Mouse (Mus musculus) myocyte (in vitro differentiated cells): Measurements from ENCODE around the gene Rph3al. TPM values are rescaled to one million over a fixed set of nuclear protein-coding genes. Genes with fewer than 3 reads are reported as not detected.
A peak's percentile ranks its signal among the peaks of the same experiment; 100 is the strongest.

Experiments
- H3K27me3 ChIP-seq: one replicate; pipeline ENCODE4 v1.6.1; 2011; ENCODE audit not compliant: control insufficient read depth, insufficient read depth, insufficient read length
- H3K36me3 ChIP-seq: one replicate; pipeline ENCODE4 v1.6.1; 2011; ENCODE audit not compliant: control insufficient read depth, insufficient read depth
- H3K4me2 ChIP-seq: one replicate; pipeline ENCODE4 v1.6.1; 2011; ENCODE audit warnings: low read depth, control low read depth
- H3K4me3 ChIP-seq: one replicate; pipeline ENCODE4 v1.5.1; 2011; ENCODE audit warnings: mild to moderate bottlenecking, control low read depth, moderate library complexity
- H3K79me2 ChIP-seq: one replicate; pipeline ENCODE4 v1.6.1; 2011; ENCODE audit not compliant: control insufficient read depth, insufficient read depth
- H3ac ChIP-seq: one replicate; pipeline ENCODE4 v1.6.1; 2011; ENCODE audit not compliant: control insufficient read depth, insufficient read length
- CEBPB ChIP-seq: IDR thresholded peaks from 2 replicates; pipeline ENCODE4 v1.6.1; 2011; ENCODE audit warnings: mild to moderate bottlenecking, moderate library complexity; ENCODE audit not compliant: poor library complexity, insufficient read depth, severe bottlenecking
- E2F4 ChIP-seq: IDR thresholded peaks from one replicate; pipeline ENCODE4 v1.6.1; 2011; ENCODE audit warnings: mild to moderate bottlenecking, control low read depth, moderate library complexity; ENCODE audit not compliant: insufficient read depth
- MAX ChIP-seq: IDR thresholded peaks from one replicate; pipeline ENCODE4 v1.6.1; 2011; ENCODE audit warnings: low read depth, mild to moderate bottlenecking, control low read depth
- MYOD1 ChIP-seq, 3 experiments: IDR thresholded peaks; one replicate each; pipeline ENCODE4 v1.6.1; 2011; ENCODE audit warnings: control low read depth in 2 of 3, low read depth in 2 of 3, mild to moderate bottlenecking in 2 of 3, moderate library complexity in 1 of 3; ENCODE audit not compliant: insufficient read length in 2 of 3, control insufficient read depth in 1 of 3
- MYOG ChIP-seq, 3 experiments: IDR thresholded peaks; one replicate each; pipeline ENCODE4 v1.6.1; 2011; ENCODE audit warnings: control low read depth in 2 of 3, low read depth in 2 of 3, mild to moderate bottlenecking in 2 of 3; ENCODE audit not compliant: insufficient read length in 2 of 3, control insufficient read depth in 1 of 3, insufficient read depth in 1 of 3
- POLR2A ChIP-seq: IDR thresholded peaks from one replicate; pipeline ENCODE4 v1.6.1; 2011; ENCODE audit warnings: low read depth, mild to moderate bottlenecking, control low read depth, moderate library complexity; ENCODE audit not compliant: insufficient read length
- POLR2AphosphoS2 ChIP-seq: IDR thresholded peaks from one replicate; pipeline ENCODE4 v1.6.1; 2011; ENCODE audit warnings: low read depth, control low read depth; ENCODE audit not compliant: insufficient read length
- REST ChIP-seq: IDR thresholded peaks from one replicate; pipeline ENCODE4 v1.6.1; 2011; ENCODE audit warnings: mild to moderate bottlenecking, control low read depth, moderate library complexity; ENCODE audit not compliant: insufficient read depth, insufficient read length
- SRF ChIP-seq: IDR thresholded peaks from one replicate; pipeline ENCODE4 v1.6.1; 2011; ENCODE audit warnings: low read depth; ENCODE audit not compliant: control insufficient read depth, insufficient read length
- TCF12 ChIP-seq: IDR thresholded peaks from one replicate; pipeline ENCODE4 v1.6.1; 2011; ENCODE audit warnings: mild to moderate bottlenecking, control low read depth; ENCODE audit not compliant: poor library complexity, insufficient read depth, severe bottlenecking
- TCF3 ChIP-seq: IDR thresholded peaks from one replicate; pipeline ENCODE4 v1.6.1; 2011; ENCODE audit warnings: low read depth, control low read depth; ENCODE audit not compliant: insufficient read length
- USF1 ChIP-seq: IDR thresholded peaks from one replicate; pipeline ENCODE4 v1.6.1; 2011; ENCODE audit warnings: low read depth, mild to moderate bottlenecking, control low read depth, moderate library complexity
- polyA plus RNA-seq: library from polyadenylated mRNA; unstranded; fragments of >200 nt; fragmentation: generic; extraction: Trizol; gene quantifications from one replicate; pipeline ENCODE4 v1.2.1, GENCODE M21; 2012; ENCODE audit warnings: missing spikeins

The Rph3al gene
- polyA plus RNA-seq, result 0.05 TPM

DNA sequence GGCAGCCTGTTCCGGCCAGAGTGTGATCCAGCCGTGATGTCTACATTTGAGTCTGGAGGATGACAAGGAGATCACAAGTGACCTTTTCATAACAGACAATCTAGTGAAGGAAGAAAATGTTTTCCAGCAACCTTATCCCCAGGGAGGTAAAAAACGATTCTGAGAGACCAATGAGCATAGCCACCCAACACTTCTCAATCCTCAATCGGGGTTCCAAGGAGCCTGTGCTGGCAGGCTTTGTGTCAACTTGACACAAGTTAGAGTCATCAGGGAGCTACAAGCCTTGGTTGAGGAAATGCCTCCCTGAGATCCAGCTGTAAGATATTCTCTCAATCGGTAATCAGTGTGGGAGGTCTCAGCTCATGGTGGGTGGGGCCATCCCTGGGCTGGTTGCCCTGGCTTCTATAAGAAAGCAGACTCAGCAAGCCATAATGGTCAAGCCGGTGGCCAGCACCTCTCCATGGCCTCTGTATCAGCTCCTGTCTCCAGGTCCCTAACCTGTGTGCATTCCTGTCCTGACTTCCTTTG is at the start of gene Rph3al:
Rph3al (minus strand) TSS at position 51 of the 528 bp plus-strand sequence.
- H3K4me3 ChIP-seq, result no peak within 1 kb of the TSS
- no peaks in the 10 kb centered on the region for H3K79me2 ChIP-seq
- H3K36me3 ChIP-seq, result no peaks in the 10 kb centered on the region
- TF ChIP-seq MAX (no peak), TCF12 (no peak), USF1 (no peak), TCF3 (no peak), MYOD1 (IDR thresholded peaks at IDR 0.05; ENCODE audit: control insufficient read depth in 1 of 3, insufficient read length in 2 of 3, low read depth in 2 of 3) (no peak), E2F4 (no peak), MYOG (IDR thresholded peaks at IDR 0.05; ENCODE audit: control insufficient read depth in 1 of 3, insufficient read depth in 1 of 3, insufficient read length in 2 of 3, low read depth in 2 of 3) (no peak), REST (no peak), POLR2AphosphoS2 (no peak), POLR2A (no peak), SRF (no peak), CEBPB (no peak)
- H3K4me2 ChIP-seq, result no peak within 1 kb of the TSS
- H3K27me3 ChIP-seq, result peaks cover 16% of the 10 kb centered on the region
- H3ac ChIP-seq, result no peak within 1 kb of the TSS

GRCm38 (mm10) chr11:75985948-75986347 is 47.7 kb upstream of the Rph3al start:
- no peak overlapping the region for H3K4me3 ChIP-seq
- H3K79me2 ChIP-seq, result no peaks in the 10 kb centered on the region
- H3K27me3 ChIP-seq, result peaks cover 17% of the 10 kb centered on the region
- no peak overlapping the region for H3ac ChIP-seq
- no peak for TF ChIP-seq POLR2A
- no peak for TF ChIP-seq MAX
- TF ChIP-seq TCF12, result no peak
- no peak for TF ChIP-seq MYOG (IDR thresholded peaks at IDR 0.05; ENCODE audit: control insufficient read depth in 1 of 3, insufficient read depth in 1 of 3, insufficient read length in 2 of 3, low read depth in 2 of 3)
- no peak for TF ChIP-seq CEBPB
- TF ChIP-seq POLR2AphosphoS2, result no peak
- TF ChIP-seq SRF, result no peak
- no peak for TF ChIP-seq MYOD1 (IDR thresholded peaks at IDR 0.05; ENCODE audit: control insufficient read depth in 1 of 3, insufficient read length in 2 of 3, low read depth in 2 of 3)
- no peak for TF ChIP-seq USF1
- TF ChIP-seq REST, result no peak
- TF ChIP-seq E2F4, result no peak
- TF ChIP-seq TCF3, result no peak
- no peaks in the 10 kb centered on the region for H3K36me3 ChIP-seq
- no peak overlapping the region for H3K4me2 ChIP-seq

DNA sequence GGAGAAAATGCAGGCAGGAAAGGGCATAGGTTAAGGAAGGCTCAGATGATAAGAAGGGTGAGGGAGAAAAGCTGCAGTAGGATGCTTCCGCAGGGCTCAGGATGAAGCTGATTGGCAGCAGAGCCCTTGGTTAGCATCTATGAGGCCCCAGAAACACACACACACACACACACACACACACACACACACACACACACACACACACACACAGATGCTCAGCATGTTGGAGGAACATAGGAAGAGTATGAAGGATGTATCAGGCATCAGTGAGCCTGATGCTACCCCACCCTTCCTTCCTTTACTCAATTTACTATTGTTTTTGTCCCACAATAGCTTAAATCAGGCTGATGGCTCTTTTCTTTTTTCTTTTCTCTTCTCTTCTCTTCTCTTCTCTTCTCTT is 46.4 kb upstream of the Rph3al start:
- H3ac ChIP-seq, result no peak overlapping the region
- H3K4me3 ChIP-seq, result no peak overlapping the region
- H3K79me2 ChIP-seq, result no peaks in the 10 kb centered on the region
- peaks cover 31% of the 10 kb centered on the region for H3K27me3 ChIP-seq
- H3K4me2 ChIP-seq, result no peak overlapping the region
- TF ChIP-seq USF1, result no peak
- no peak for TF ChIP-seq MYOD1 (IDR thresholded peaks at IDR 0.05; ENCODE audit: control insufficient read depth in 1 of 3, insufficient read length in 2 of 3, low read depth in 2 of 3)
- TF ChIP-seq REST, result no peak
- no peak for TF ChIP-seq SRF
- TF ChIP-seq TCF3, result no peak
- TF ChIP-seq E2F4, result no peak
- TF ChIP-seq MAX, result no peak
- TF ChIP-seq CEBPB, result no peak
- no peak for TF ChIP-seq POLR2A
- no peaks in the 10 kb centered on the region for H3K36me3 ChIP-seq

GRCm38 (mm10) chr11:75983194-75983593 is 45.0 kb upstream of the Rph3al start:
- no peaks in the 10 kb centered on the region for H3K79me2 ChIP-seq
- TF ChIP-seq E2F4 (no peak), USF1 (peak; percentile 64)
- H3ac ChIP-seq, result no peak overlapping the region
- H3K27me3 ChIP-seq, result peaks cover 36% of the 10 kb centered on the region
- no peaks in the 10 kb centered on the region for H3K36me3 ChIP-seq
- H3K4me2 ChIP-seq, result no peak overlapping the region
- no peak overlapping the region for H3K4me3 ChIP-seq

- TF ChIP-seq POLR2A (no peak), USF1 (no peak), MAX (no peak), TCF3 (no peak), CEBPB (no peak), SRF (no peak), E2F4 (no peak), MYOD1 (IDR thresholded peaks at IDR 0.05; ENCODE audit: control insufficient read depth in 1 of 3, insufficient read length in 2 of 3, low read depth in 2 of 3) (no peak), REST (no peak), TCF12 (no peak), MYOG (IDR thresholded peaks at IDR 0.05; ENCODE audit: control insufficient read depth in 1 of 3, insufficient read depth in 1 of 3, insufficient read length in 2 of 3, low read depth in 2 of 3) (no peak), POLR2AphosphoS2 (no peak)
- H3K27me3 ChIP-seq, result peaks cover 21% of the 10 kb centered on the region
Measured at GRCm38 (mm10) chr11:75980413-75980812, 42.2 kb upstream of the Rph3al start.

More at GRCm38 (mm10) chr11:75980413-75980812, 42.2 kb upstream of the Rph3al start:
- H3K4me3 ChIP-seq, result no peak overlapping the region
- H3K36me3 ChIP-seq, result no peaks in the 10 kb centered on the region
- no peaks in the 10 kb centered on the region for H3K79me2 ChIP-seq
- no peak overlapping the region for H3ac ChIP-seq
- H3K4me2 ChIP-seq, result no peak overlapping the region
